Mouse (Mus musculus) heart, adult 9 months (tissue): ENCODE measurements around the gene Pfkfb3.

Source experiments
- DNase-seq, 2 experiments: peaks; one replicate each; pipeline ENCODE4 v3.0.0; 2022; ENCODE audit warnings: low spot score in 2 of 2

The Pfkfb3 gene

GRCm38 (mm10) chr2:11553471-11554400 is at the start of gene Pfkfb3:
Gene Pfkfb3 (minus strand): TSS chr2:11554077.
- peak; percentile 88 for DNase-seq

GRCm38 (mm10) chr2:11602506-11603489 is 48.9 kb upstream of the Pfkfb3 start:
- DNase-seq, result peak; percentile 88 to 93

- DNase-seq, result no peak
Measured at GRCm38 (mm10) chr2:11601795-11602194, 47.9 kb upstream of the Pfkfb3 start.

GRCm38 (mm10) chr2:11597906-11598305 is 44.0 kb upstream of the Pfkfb3 start:
- no peak for DNase-seq

GRCm38 (mm10) chr2:11596690-11597089 is 42.8 kb upstream of the Pfkfb3 start:
- DNase-seq, result no peak

GRCm38 (mm10) chr2:11587996-11588395 is 34.1 kb upstream of the Pfkfb3 start:
- peak in 1 of 2 experiments; percentile 15 for DNase-seq

- no peak for DNase-seq
Measured at GRCm38 (mm10) chr2:11579399-11579798, 25.5 kb upstream of the Pfkfb3 start.

GRCm38 (mm10) chr2:11578187-11578586 is 24.3 kb upstream of the Pfkfb3 start:
- no peak for DNase-seq

- DNase-seq, result no peak
Measured at GRCm38 (mm10) chr2:11573684-11574083, 19.8 kb upstream of the Pfkfb3 start.

GRCm38 (mm10) chr2:11571004-11571535 is 17.2 kb upstream of the Pfkfb3 start:
- no peak for DNase-seq

- DNase-seq, result no peak
Measured at GRCm38 (mm10) chr2:11568471-11568870, 14.6 kb upstream of the Pfkfb3 start.

- DNase-seq, result no peak
Measured at GRCm38 (mm10) chr2:11567781-11568362, 14.0 kb upstream of the Pfkfb3 start.

- no peak for DNase-seq
Measured at GRCm38 (mm10) chr2:11566898-11567297, 13.0 kb upstream of the Pfkfb3 start.

GRCm38 (mm10) chr2:11566241-11566640 is 12.4 kb upstream of the Pfkfb3 start:
- DNase-seq, result no peak

- DNase-seq, result no peak
Measured at GRCm38 (mm10) chr2:11564768-11565167, 10.9 kb upstream of the Pfkfb3 start.

- DNase-seq, result no peak
Measured at GRCm38 (mm10) chr2:11563256-11563655, 9.4 kb upstream of the Pfkfb3 start.

GRCm38 (mm10) chr2:11558654-11559053 is 4.8 kb upstream of the Pfkfb3 start:
- DNase-seq, result no peak

- no peak for DNase-seq
Measured at GRCm38 (mm10) chr2:11557244-11557643, 3.4 kb upstream of the Pfkfb3 start.

- no peak for DNase-seq
Measured at GRCm38 (mm10) chr2:11555316-11555715, 1.4 kb upstream of the Pfkfb3 start.

GRCm38 (mm10) chr2:11552966-11553451 is 868 bp downstream of the Pfkfb3 start:
- DNase-seq, result peak in 1 of 2 experiments; percentile 22

GRCm38 (mm10) chr2:11552297-11552821 is 1.5 kb downstream of the Pfkfb3 start:
- DNase-seq, result no peak
